In genomic region chr11:103649983-103650493, GRCm38 (mm10) we compare ENCODE assay signal across 9 mouse cellular contexts. TPM values are rescaled to one million over a fixed set of nuclear protein-coding genes. Genes with fewer than 3 reads are reported as not detected.
A peak's percentile ranks its signal among the peaks of the same experiment; 100 is the strongest.
DNase-seq lines count a peak whose midpoint lies in the region; ATAC-seq lines count a peak whose summit lies in the region.
"Had no signal": no experiment of that assay in that cellular context is flagged by ENCODE, and none has a peak within 500 bp of the region (broad histone marks: within the 10 kb centered on the region; RNA-seq: fewer than 3 reads in every experiment).

No protein-coding gene starts in this region.

- H3K9ac ChIP-seq in limb, embryonic 11.5 days (ENCODE audit: low read length): no peak overlapping the region
- no peak overlapping the region for H3K9ac ChIP-seq in stomach, embryonic 14.5 days (replicated peaks; ENCODE audit: low read depth, low read length)

- H3K27ac ChIP-seq in limb, embryonic 11.5 days (replicated peaks; ENCODE audit: low read depth, low read length): no peak overlapping the region
- no peak overlapping the region for H3K27ac ChIP-seq in stomach, embryonic 14.5 days (ENCODE audit: low read length)

- DNase-seq in cerebellum, adult 18-20 months: peak; percentile 12 to 24
- DNase-seq in cerebellum, adult 9-11 months: no peak
- peak; percentile 47 for DNase-seq in limb, embryonic 11.5 days (ENCODE audit: low spot score)
- no peak for DNase-seq in thymus, postnatal 10 days (ENCODE audit: low spot score in 2 of 2)

- H3K27me3 ChIP-seq in megakaryocyte, embryonic 14.5 days (replicated peaks): peaks cover 98% of the 10 kb centered on the region
- H3K27me3 ChIP-seq in limb, embryonic 11.5 days (ENCODE audit: control insufficient read depth, insufficient read depth, low read length): peaks cover 53% of the 10 kb centered on the region
- peaks cover 54% of the 10 kb centered on the region for H3K27me3 ChIP-seq in stomach, embryonic 14.5 days (ENCODE audit: control insufficient read depth, insufficient read depth, low read length)

- WGBS in limb, embryonic 11.5 days: 2% methylated on average over 37 of the region's 37 CpGs
- 3% methylated on average over 37 of the region's 37 CpGs for WGBS in stomach, embryonic 14.5 days

- H3K9me3 ChIP-seq in megakaryocyte, embryonic 14.5 days: peaks cover 20% of the 10 kb centered on the region
- no peaks in the 10 kb centered on the region for H3K9me3 ChIP-seq in limb, embryonic 11.5 days (ENCODE audit: control insufficient read depth, low read length)
- no peaks in the 10 kb centered on the region for H3K9me3 ChIP-seq in stomach, embryonic 14.5 days (ENCODE audit: control insufficient read depth, low read depth, low read length)

- H3K36me3 ChIP-seq in megakaryocyte, embryonic 14.5 days (replicated peaks; ENCODE audit: low read length): no peaks in the 10 kb centered on the region
- H3K36me3 ChIP-seq in limb, embryonic 11.5 days (ENCODE audit: control insufficient read depth, insufficient read depth, low read length): no peaks in the 10 kb centered on the region
- H3K36me3 ChIP-seq in stomach, embryonic 14.5 days (ENCODE audit: control insufficient read depth, insufficient read depth, low read length): no peaks in the 10 kb centered on the region

- H3K4me1 ChIP-seq in megakaryocyte, embryonic 14.5 days: peaks cover 23% of the 10 kb centered on the region
- peaks cover 12% of the 10 kb centered on the region for H3K4me1 ChIP-seq in limb, embryonic 11.5 days (ENCODE audit: control insufficient read depth, insufficient read depth, low read length)
- 0 out of 2 replicates have a peak, but pooled peaks cover 10% of the 10 kb centered on the region for H3K4me1 ChIP-seq in stomach, embryonic 14.5 days (ENCODE audit: control insufficient read depth, insufficient read depth, low read length)

- ATAC-seq in megakaryocyte, adult 5-6 weeks (ENCODE audit: poor library complexity, severe bottlenecking): no peak
- ATAC-seq in limb, embryonic 11.5 days (ENCODE audit: insufficient number of reproducible peaks, low FRiP score, low TSS enrichment, low read depth): no peak
- ATAC-seq in stomach, embryonic 14.5 days (ENCODE audit: insufficient number of reproducible peaks, insufficient read depth, low FRiP score, low read depth): no peak
- ATAC-seq in monocyte, adult 5-6 weeks (replicated peaks; ENCODE audit: insufficient number of reproducible peaks, low FRiP score, low TSS enrichment, poor library complexity, severe bottlenecking): no peak

- H3K4me2 ChIP-seq in limb, embryonic 11.5 days (ENCODE audit: low read depth, severe bottlenecking): peak overlapping the region; percentile 69
- peak overlapping the region; percentile 57 for H3K4me2 ChIP-seq in stomach, embryonic 14.5 days (replicated peaks; ENCODE audit: low read depth, low read length)

- peak overlapping the region; percentile 85 for H3K4me3 ChIP-seq in megakaryocyte, embryonic 14.5 days (replicated peaks)
- peak overlapping the region; percentile 31 for H3K4me3 ChIP-seq in limb, embryonic 11.5 days (ENCODE audit: low read depth, low read length)
- peak overlapping the region; percentile 35 for H3K4me3 ChIP-seq in stomach, embryonic 14.5 days (ENCODE audit: low read depth, low read length)

RNA-seq across cellular contexts. Expression of gene Rprml, which starts 0.7 kb away (rescaled TPM):
- not detected in 2 replicates for polyA plus RNA-seq in megakaryocyte, embryonic 14.5 days (2012; ENCODE audit: insufficient read depth, low replicate concordance)
- not detected in 2 replicates for total RNA-seq in megakaryocyte, adult 5-6 weeks (2015)
- not detected in 2 replicates for total RNA-seq in megakaryocyte, adult 5-6 weeks (2017)
- not detected in 2 replicates for polyA plus RNA-seq in limb, embryonic 11.5 days (2014; fragmentation: Nextera tagmentation; extraction: Ambion mirVana)
- not detected in 2 replicates for polyA plus RNA-seq in stomach, embryonic 14.5 days (2014; fragmentation: Nextera tagmentation; extraction: Ambion mirVana)
- total RNA-seq in monocyte, adult 5-6 weeks (2017): not detected in 3 replicates

RNA-seq across cellular contexts. Expression of gene Lyzl6, which starts 11.3 kb away (rescaled TPM):
- not detected in 2 replicates for polyA plus RNA-seq in megakaryocyte, embryonic 14.5 days (2012; ENCODE audit: insufficient read depth, low replicate concordance)
- total RNA-seq in megakaryocyte, adult 5-6 weeks (2015): not detected in 2 replicates
- total RNA-seq in megakaryocyte, adult 5-6 weeks (2017): not detected in 2 replicates
- not detected in 2 replicates for polyA plus RNA-seq in limb, embryonic 11.5 days (2014; fragmentation: Nextera tagmentation; extraction: Ambion mirVana)
- polyA plus RNA-seq in stomach, embryonic 14.5 days (2014; fragmentation: Nextera tagmentation; extraction: Ambion mirVana): not detected in 2 replicates
- not detected in 3 replicates for total RNA-seq in monocyte, adult 5-6 weeks (2017)
- total RNA-seq: left cerebral cortex, postnatal 14 days had no signal

RNA-seq across cellular contexts. Expression of gene Gm884, which starts 29.1 kb away (rescaled TPM):
- not detected in 2 replicates for polyA plus RNA-seq in megakaryocyte, embryonic 14.5 days (2012; ENCODE audit: insufficient read depth, low replicate concordance)
- total RNA-seq in megakaryocyte, adult 5-6 weeks (2015): not detected in 2 replicates
- not detected in 2 replicates for total RNA-seq in megakaryocyte, adult 5-6 weeks (2017)
- not detected in 2 replicates for polyA plus RNA-seq in limb, embryonic 11.5 days (2014; fragmentation: Nextera tagmentation; extraction: Ambion mirVana)
- not detected in 2 replicates for polyA plus RNA-seq in stomach, embryonic 14.5 days (2014; fragmentation: Nextera tagmentation; extraction: Ambion mirVana)
- total RNA-seq in monocyte, adult 5-6 weeks (2017): 0.29 TPM in 1 of 3 replicates, not detected in the others

RNA-seq across cellular contexts. Expression of gene Gosr2, which starts 47.7 kb away (rescaled TPM):
- polyA plus RNA-seq in megakaryocyte, embryonic 14.5 days (2012; ENCODE audit: insufficient read depth, low replicate concordance): 4.5 and 7.8 TPM in 2 replicates
- total RNA-seq in megakaryocyte, adult 5-6 weeks (2015): 45.8 and 46.8 TPM in 2 replicates
- total RNA-seq in megakaryocyte, adult 5-6 weeks (2017): 45.5 and 51.8 TPM in 2 replicates
- 83.2 and 86.7 TPM in 2 replicates for polyA plus RNA-seq in limb, embryonic 11.5 days (2014; fragmentation: Nextera tagmentation; extraction: Ambion mirVana)
- 69.4 and 77.6 TPM in 2 replicates for polyA plus RNA-seq in stomach, embryonic 14.5 days (2014; fragmentation: Nextera tagmentation; extraction: Ambion mirVana)
- total RNA-seq in monocyte, adult 5-6 weeks (2017): 52.9 to 61.4 TPM (median 56.2 TPM) in 3 replicates

Comparison
In these comparisons a context has a peak if more than half of its experiments do, and no peak if none do; other contexts are left out.
1. DNase-seq: peak in cerebellum, adult 18-20 months (2 of 2) and limb, embryonic 11.5 days (single experiment); none in cerebellum, adult 9-11 months (single experiment) and thymus, postnatal 10 days (0 of 2).
2. H3K4me3 ChIP-seq: peak in every context shown above with its lines; median percentile 85 in megakaryocyte, embryonic 14.5 days; 35 in stomach, embryonic 14.5 days; 31 in limb, embryonic 11.5 days.